Mouse (Mus musculus) stomach, embryonic 15.5 days (tissue): ENCODE measurements around the gene Skp2. TPM values are rescaled to one million over a fixed set of nuclear protein-coding genes. Genes with fewer than 3 reads are reported as not detected.
A peak's percentile ranks its signal among the peaks of the same experiment; 100 is the strongest.
"Not testable (repeated sequence)": the region's sequence is repeated elsewhere in the genome, so short reads cannot be mapped to it uniquely, and the experiment has no call there.

ENCODE experiments used
- ATAC-seq: fragments of 200-750 bp; cut with Nextera tagmentation; 2 replicates; pipeline ENCODE4 v1.8.0; 2017; ENCODE audit warnings: low read depth, moderate number of reproducible peaks, moderate TSS enrichment; ENCODE audit not compliant: insufficient read depth, low FRiP score
- H3K27ac ChIP-seq: fragments of 300-500 bp; sonication (generic); 2 replicates; pipeline ENCODE4 v1.5.1; 2015; ENCODE audit warnings: mild to moderate bottlenecking, inconsistent platforms
- H3K27me3 ChIP-seq: fragments of 300-500 bp; sonication (generic); replicated peaks from 2 replicates; pipeline ENCODE4 v1.6.1; 2015; ENCODE audit warnings: inconsistent platforms
- H3K36me3 ChIP-seq: fragments of 300-500 bp; sonication (generic); 2 replicates; pipeline ENCODE4 v1.6.1; 2015; ENCODE audit warnings: inconsistent platforms
- H3K4me1 ChIP-seq: fragments of 300-500 bp; sonication (generic); 2 replicates; pipeline ENCODE4 v1.6.1; 2015; ENCODE audit warnings: inconsistent platforms
- H3K4me2 ChIP-seq: fragments of 300-500 bp; sonication (generic); 2 replicates; pipeline ENCODE4 v1.6.1; 2015; ENCODE audit warnings: mild to moderate bottlenecking, inconsistent platforms
- H3K4me3 ChIP-seq: fragments of 300-500 bp; sonication (generic); replicated peaks from 2 replicates; pipeline ENCODE4 v1.5.1; 2015; ENCODE audit warnings: inconsistent platforms
- H3K9ac ChIP-seq: fragments of 300-500 bp; sonication (generic); 2 replicates; pipeline ENCODE4 v1.6.1; 2015; ENCODE audit warnings: inconsistent platforms
- H3K9me3 ChIP-seq: fragments of 300-500 bp; sonication (generic); 2 replicates; pipeline ENCODE4 v1.6.1; 2016; ENCODE audit warnings: inconsistent platforms
- whole genome bisulfite sequencing: fragments of 180-500 bp; shearing (Covaris S2); methylation state at CpG from one replicate; pipeline ENCODE4 v1.1.7; 2015; 5-methylcytosine and 5-hydroxymethylcytosine counted together
- polyA plus RNA-seq: library from polyadenylated mRNA; unstranded; fragments of >200 nt; fragmentation: Nextera tagmentation; extraction: Ambion mirVana; gene quantifications from 2 replicates; pipeline ENCODE4 v1.2.1, GENCODE M21; 2015

Gene Skp2
- polyA plus RNA-seq: 52.5 and 56.7 TPM in 2 replicates

DNA sequence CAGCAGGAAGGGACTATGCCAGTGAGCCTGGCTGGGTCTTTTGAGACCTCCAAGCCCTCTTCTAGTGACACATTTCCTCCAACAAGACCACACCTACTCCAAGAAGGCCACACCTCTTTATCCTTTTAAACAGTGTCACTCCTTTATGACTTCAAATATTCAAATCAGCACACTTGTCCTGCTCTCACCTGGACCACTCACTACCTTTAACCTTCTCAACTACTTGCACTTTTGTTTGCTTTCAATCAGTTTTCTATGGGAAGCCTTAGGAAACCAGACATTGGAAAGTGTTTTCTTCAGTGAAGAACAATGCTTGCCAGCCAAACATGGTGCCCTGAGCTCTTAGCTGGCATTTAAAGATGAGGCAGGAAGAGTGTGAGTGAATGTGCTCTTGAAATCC, at the start of gene Skp2:
Gene Skp2 (minus strand): TSS at position 101 of the 400 bp plus-strand sequence.
- Histone ChIP-seq H3K4me1 (no peaks in the 10 kb centered on the region), H3K27ac (no peak within 1 kb of the TSS), H3K4me3 (no peak within 1 kb of the TSS), H3K9me3 (no peaks in the 10 kb centered on the region), H3K36me3 (peaks cover 18% of the 10 kb centered on the region), H3K27me3 (no peaks in the 10 kb centered on the region), H3K4me2 (no peak within 1 kb of the TSS), H3K9ac (no peak within 1 kb of the TSS)
- no peak for ATAC-seq

DNA sequence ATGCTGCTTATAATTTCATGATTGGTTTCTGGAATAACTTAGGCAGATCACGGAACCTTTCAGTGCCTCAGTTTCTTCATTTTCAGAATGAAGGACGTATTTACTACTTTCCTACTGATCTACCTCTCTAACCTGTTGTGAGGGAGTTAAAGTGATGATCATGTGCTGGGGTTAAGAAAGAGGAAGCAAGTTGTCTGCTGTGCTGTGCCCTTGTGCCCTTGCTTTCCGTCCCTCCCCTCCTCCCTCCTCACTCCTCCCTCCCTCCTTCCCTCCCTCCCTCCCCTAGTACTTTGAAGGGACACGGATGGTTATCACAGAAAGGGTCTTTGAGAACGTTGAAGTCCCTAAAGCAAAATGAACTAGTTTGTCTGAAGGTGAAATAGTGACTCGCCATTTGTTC, 43.2 kb upstream of the Skp2 start:
- no peaks in the 10 kb centered on the region for H3K9me3 ChIP-seq
- H3K36me3 ChIP-seq: no peaks in the 10 kb centered on the region
- no peak for ATAC-seq
- H3K27ac ChIP-seq: no peak overlapping the region
- 62% methylated on average over 6 of the region's 6 CpGs for WGBS
- H3K4me2 ChIP-seq: no peak overlapping the region
- H3K4me3 ChIP-seq: no peak overlapping the region
- no peaks in the 10 kb centered on the region for H3K4me1 ChIP-seq
- no peak overlapping the region for H3K9ac ChIP-seq
- no peaks in the 10 kb centered on the region for H3K27me3 ChIP-seq

DNA sequence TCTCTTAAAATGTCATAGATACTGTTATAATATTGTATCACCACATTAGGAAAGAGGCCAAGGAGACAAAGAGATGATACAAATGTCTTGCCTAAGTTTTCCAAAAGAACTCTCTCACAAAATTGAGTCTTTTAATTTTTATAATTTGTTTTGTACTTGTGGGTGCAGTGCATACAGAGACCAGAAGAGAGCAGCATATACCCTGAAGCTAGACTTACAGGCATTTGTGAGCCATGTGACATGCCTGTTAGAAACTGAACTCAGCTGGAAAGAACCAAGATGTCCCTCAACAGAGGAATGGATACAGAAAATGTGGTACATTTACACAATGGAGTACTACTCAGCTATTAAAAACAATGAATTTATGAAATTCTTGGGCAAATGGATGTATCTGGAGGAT, 37.5 kb upstream of the Skp2 start:
- not testable (repeated sequence) for H3K9ac ChIP-seq, H3K27ac ChIP-seq, H3K4me2 ChIP-seq, H3K27me3 ChIP-seq, H3K36me3 ChIP-seq, ATAC-seq, H3K9me3 ChIP-seq, H3K4me1 ChIP-seq, H3K4me3 ChIP-seq

DNA sequence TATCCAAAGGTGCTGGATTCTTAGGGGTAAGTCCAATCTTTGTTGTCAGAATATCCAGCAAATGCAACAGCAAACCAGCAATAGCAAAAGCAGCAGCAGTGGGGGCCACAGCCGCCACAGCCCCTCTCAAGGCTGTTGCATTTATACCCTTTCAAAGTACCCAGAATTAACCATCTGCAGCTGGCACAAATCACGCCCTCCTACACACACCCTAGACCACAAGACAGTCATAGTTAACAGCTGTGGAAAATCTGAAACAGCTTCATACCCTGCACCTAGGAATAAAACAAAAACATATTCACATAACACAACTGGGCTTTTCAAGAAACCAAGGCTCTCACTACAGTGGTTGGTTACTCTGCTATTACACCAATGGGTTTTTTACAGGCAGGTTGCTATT, 34.6 kb upstream of the Skp2 start:
- no peaks in the 10 kb centered on the region for H3K9me3 ChIP-seq
- H3K9ac ChIP-seq: no peak overlapping the region
- ATAC-seq: no peak
- H3K27me3 ChIP-seq: no peaks in the 10 kb centered on the region
- H3K4me3 ChIP-seq: no peak overlapping the region
- no peak overlapping the region for H3K4me2 ChIP-seq
- no peaks in the 10 kb centered on the region for H3K4me1 ChIP-seq
- no peak overlapping the region for H3K27ac ChIP-seq
- H3K36me3 ChIP-seq: no peaks in the 10 kb centered on the region; the same call in 1 of the 2 replicates
- WGBS: 93% methylated on average over 2 of the region's 2 CpGs

DNA sequence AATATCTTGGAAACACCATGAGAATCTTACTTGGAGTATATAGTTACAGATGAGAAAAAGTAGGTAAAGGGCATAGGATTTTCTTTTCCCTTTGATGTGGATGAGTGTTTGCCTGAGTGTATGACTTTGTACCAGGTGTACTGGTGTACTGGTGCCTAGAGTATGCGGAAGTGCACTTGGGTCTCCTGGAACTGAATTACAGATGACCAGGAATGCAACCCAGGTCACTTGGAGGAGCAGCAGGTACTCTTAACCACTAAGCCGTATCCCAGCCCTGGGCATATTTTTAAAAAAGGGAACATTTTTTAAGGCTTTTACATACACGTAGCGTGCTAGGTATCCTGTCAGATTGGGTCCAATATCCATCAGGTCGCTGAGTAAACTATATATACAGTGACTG, 28.8 kb upstream of the Skp2 start:
- H3K9ac ChIP-seq: no peak overlapping the region
- no peak for ATAC-seq

DNA sequence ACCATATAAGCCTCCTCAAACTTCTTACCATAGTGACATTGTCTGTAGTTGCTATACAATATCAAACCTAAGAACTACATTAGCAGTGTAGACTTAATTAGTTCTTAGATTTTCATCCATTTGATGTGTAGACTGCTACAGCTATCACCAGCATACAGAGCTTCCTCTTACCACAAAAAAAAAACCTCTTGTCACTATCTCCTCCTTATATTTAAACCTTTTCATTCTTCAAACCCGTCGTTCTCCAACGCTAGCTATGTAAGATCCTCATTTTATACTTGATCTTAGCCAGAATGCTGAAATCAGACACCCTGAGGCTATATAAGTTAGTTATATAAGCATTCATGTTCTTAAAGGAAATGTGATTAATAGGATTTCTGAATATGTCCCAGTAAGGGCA, 21.8 kb upstream of the Skp2 start:
- Histone ChIP-seq H3K4me2 (no peak overlapping the region), H3K4me1 (no peaks in the 10 kb centered on the region), H3K9me3 (no peaks in the 10 kb centered on the region), H3K4me3 (no peak overlapping the region), H3K27ac (no peak overlapping the region), H3K27me3 (no peaks in the 10 kb centered on the region), H3K36me3 (peaks cover 5% of the 10 kb centered on the region; the same call in 1 of the 2 replicates), H3K9ac (no peak overlapping the region)
- WGBS: 91% methylated on average over 3 of the region's 3 CpGs
- no peak for ATAC-seq

More for the DNA sequence above, 28.8 kb upstream of the Skp2 start:
- no peaks in the 10 kb centered on the region for H3K27me3 ChIP-seq
- no peaks in the 10 kb centered on the region for H3K4me1 ChIP-seq
- H3K27ac ChIP-seq: no peak overlapping the region
- H3K36me3 ChIP-seq: no peaks in the 10 kb centered on the region; the same call in 1 of the 2 replicates
- no peaks in the 10 kb centered on the region for H3K9me3 ChIP-seq
- H3K4me3 ChIP-seq: no peak overlapping the region
- WGBS: 91% methylated on average over 5 of the region's 5 CpGs
- no peak overlapping the region for H3K4me2 ChIP-seq

DNA sequence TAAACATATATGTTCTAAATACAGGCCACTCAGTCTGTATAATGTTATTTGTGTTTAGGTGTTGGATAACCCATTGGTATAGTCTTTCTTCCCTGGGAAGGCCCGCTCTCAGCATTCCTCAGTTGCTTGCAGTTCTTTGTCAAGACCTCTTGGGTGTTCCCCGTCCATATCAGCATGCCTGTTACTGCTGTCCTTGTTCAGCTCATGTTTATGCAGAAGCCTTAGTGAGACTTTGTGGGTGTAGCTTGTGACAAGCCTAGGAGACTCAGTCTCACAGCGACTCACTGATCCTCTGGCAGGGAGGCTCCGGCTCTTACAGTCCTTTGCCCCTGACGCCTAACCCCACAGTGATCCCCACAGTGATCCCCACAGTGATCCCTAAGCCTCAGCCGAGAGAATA, 8.9 kb upstream of the Skp2 start:
- Histone ChIP-seq H3K9ac (no peak overlapping the region), H3K9me3 (no peaks in the 10 kb centered on the region), H3K27me3 (no peaks in the 10 kb centered on the region), H3K4me3 (no peak overlapping the region), H3K27ac (no peak overlapping the region), H3K4me1 (no peaks in the 10 kb centered on the region), H3K4me2 (no peak overlapping the region), H3K36me3 (no peaks in the 10 kb centered on the region)
- no peak for ATAC-seq
- 68% methylated on average over 6 of the region's 6 CpGs for WGBS

DNA sequence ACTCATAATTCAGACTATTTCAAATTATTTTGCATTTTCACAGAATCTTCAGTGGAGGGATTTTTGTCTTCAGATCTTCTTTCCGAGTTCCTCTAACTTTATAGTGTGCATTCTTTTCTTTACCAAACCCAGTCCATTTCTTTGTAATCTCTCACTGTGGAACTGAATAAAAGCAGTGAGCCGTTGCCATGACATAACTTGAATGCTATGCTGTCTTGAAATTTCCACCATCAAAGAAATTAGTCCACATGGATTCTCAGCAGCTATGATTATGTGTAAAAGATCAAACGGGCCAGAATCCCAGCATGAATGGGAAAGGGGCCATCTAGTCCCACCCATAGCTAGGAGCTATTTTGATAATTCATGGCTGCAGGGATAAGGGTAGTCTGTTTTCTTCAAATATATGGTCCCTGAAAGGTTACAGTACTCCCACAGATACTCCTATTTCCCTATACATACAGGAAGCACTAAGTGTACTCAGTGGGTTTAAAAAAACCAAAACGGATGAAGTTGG, 7.4 kb upstream of the Skp2 start:
- WGBS: 78% methylated on average over 4 of the region's 4 CpGs
- Histone ChIP-seq H3K4me3 (no peak overlapping the region), H3K27ac (no peak overlapping the region), H3K9ac (no peak overlapping the region), H3K36me3 (no peaks in the 10 kb centered on the region), H3K4me2 (no peak overlapping the region), H3K4me1 (no peaks in the 10 kb centered on the region), H3K9me3 (no peaks in the 10 kb centered on the region), H3K27me3 (no peaks in the 10 kb centered on the region)
- ATAC-seq: no peak

DNA sequence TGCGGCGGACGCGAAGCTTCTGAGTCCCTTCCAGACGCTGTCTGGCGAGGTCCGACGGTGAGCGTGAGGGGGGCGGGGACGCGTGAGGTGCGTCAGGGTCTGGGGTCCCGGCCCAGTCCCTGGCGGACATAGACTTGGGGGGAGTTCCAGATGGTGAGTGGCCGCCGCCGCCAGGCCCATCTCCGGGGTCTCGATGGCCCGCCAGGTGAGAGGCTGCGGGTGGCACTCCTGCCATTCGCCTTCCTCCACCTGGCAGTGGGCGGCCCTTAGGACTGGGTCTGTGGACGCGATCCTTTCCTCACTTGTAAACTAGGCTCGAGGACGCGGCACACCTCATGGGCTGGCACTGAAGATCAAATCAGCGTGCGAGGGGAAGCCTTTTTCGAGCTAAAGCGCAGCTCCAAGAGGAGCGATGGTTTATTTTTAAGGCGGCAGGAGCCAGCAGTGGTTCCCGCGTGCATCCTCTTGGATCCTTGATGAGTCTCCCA, 14.5 kb downstream of the Skp2 start:
- H3K4me3 ChIP-seq: peak overlapping the region; percentile 96
- ATAC-seq: peak; percentile 74

DNA sequence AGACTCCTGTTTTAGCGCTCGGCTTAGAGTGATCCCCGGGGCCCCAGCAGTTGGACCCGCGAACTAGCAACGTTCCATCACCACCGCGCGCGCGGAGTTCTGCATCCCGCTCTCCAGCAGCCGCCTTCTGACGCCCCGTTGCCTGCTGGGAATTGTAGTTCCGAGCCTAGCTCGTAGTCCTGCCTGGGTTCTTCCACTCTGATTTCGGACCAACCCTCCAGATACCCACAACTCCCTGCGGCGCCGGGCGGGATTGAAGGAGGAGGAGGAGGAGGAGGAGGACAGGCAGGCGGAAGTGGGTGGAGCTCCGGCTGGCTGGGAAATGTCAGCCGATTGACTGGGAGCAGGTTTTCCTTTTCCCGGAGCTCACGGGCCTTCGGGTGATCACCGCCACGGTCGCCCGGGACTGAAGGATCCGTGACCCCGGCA, 15.0 kb downstream of the Skp2 start, which contains the start of gene Lmbrd2:
Gene Lmbrd2 (plus strand): TSS at position 299 of the 429 bp plus-strand sequence.
- H3K9ac ChIP-seq: peak within 1 kb of the TSS; percentile 89
- H3K4me2 ChIP-seq: peak within 1 kb of the TSS; percentile 69
- no peaks in the 10 kb centered on the region for H3K27me3 ChIP-seq
- H3K4me3 ChIP-seq: peak within 1 kb of the TSS; percentile 96
- H3K9me3 ChIP-seq: no peaks in the 10 kb centered on the region
- peak within 1 kb of the TSS; percentile 83 for H3K27ac ChIP-seq
- peak; percentile 99 for ATAC-seq
- peaks cover 14% of the 10 kb centered on the region for H3K4me1 ChIP-seq
- under 1% methylated on average over 31 of the region's 34 CpGs for WGBS
- H3K36me3 ChIP-seq: peaks cover 13% of the 10 kb centered on the region; the same call in 1 of the 2 replicates

More for the DNA sequence above, 14.5 kb downstream of the Skp2 start:
- WGBS: under 1% methylated on average over 37 of the region's 37 CpGs
- Histone ChIP-seq H3K4me1 (peaks cover 9% of the 10 kb centered on the region), H3K4me2 (peak overlapping the region; percentile 69), H3K9me3 (no peaks in the 10 kb centered on the region), H3K36me3 (peaks cover 13% of the 10 kb centered on the region; the same call in 1 of the 2 replicates), H3K27me3 (no peaks in the 10 kb centered on the region), H3K9ac (peak overlapping the region; percentile 89), H3K27ac (peak overlapping the region; percentile 83)

DNA sequence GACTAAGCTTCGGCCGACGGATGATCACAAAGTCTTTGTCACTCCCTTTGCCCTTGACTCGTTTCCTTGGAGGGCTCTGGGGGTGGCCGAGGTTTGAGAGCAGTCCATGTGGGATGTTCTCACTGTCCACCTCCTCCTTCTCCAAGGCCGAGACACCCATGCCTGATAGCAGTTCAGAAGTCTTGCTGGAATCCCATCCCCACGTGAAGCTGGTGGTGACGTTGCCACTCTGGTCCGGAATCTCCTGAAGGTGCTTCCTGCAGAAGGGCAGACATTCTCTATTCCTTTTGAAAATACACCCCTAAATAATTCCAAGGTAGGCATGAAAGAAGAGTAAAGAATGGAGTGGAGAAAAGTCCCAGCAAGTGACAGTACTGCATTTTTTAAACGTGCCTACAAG, 15.8 kb downstream of the Skp2 start:
- H3K9me3 ChIP-seq: no peaks in the 10 kb centered on the region
- no peak for ATAC-seq
- H3K36me3 ChIP-seq: peaks cover 13% of the 10 kb centered on the region; the same call in 1 of the 2 replicates
- peak overlapping the region; percentile 48 for H3K9ac ChIP-seq
- peak overlapping the region; percentile 96 for H3K4me3 ChIP-seq
- 20% methylated on average over 10 of the region's 10 CpGs for WGBS
- peaks cover 18% of the 10 kb centered on the region for H3K4me1 ChIP-seq
- peak overlapping the region; percentile 57; the same call in 1 of the 2 replicates for H3K27ac ChIP-seq
- H3K4me2 ChIP-seq: peak overlapping the region; percentile 65
- H3K27me3 ChIP-seq: no peaks in the 10 kb centered on the region

DNA sequence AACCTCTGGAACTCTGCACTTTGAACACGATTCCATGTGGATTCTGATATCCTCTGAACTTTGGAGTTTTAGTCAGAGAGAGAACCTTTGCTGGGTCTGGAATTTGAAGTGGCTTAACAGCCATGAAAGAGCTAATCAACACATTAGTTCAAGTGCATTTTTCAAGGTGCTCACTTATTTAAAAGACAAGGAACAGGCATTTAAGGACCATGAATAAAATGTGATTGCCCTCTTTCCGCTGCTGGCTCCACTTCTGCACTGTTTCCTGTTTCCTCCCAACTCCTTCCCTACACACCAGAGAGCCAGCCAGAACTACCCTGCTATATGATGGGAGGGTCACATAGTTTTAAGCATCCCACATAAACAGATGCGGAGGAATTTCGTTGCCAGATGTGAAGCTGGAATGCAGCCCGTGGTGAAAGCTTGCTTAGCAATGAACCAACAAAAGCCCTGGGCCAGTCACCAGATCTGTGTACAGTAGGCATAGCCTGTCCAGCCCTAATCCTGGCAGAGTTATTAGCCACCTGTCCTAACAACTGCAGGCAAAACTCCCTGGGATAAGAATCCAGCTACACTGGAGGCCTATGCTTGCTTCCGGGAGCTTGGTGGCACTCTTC, 20.2 kb downstream of the Skp2 start:
- no peak overlapping the region for H3K4me3 ChIP-seq
- H3K36me3 ChIP-seq: peaks cover 23% of the 10 kb centered on the region
- H3K27ac ChIP-seq: peak overlapping the region; percentile 57; the same call in 1 of the 2 replicates
- no peak for ATAC-seq
- H3K27me3 ChIP-seq: no peaks in the 10 kb centered on the region
- no peak overlapping the region for H3K9ac ChIP-seq
- H3K9me3 ChIP-seq: no peaks in the 10 kb centered on the region
- peaks cover 25% of the 10 kb centered on the region for H3K4me1 ChIP-seq
- WGBS: 45% methylated on average over 6 of the region's 6 CpGs
- no peak overlapping the region for H3K4me2 ChIP-seq
